Mouse (Mus musculus): ENCODE results near the gene Afm.

Gene Afm

DNA sequence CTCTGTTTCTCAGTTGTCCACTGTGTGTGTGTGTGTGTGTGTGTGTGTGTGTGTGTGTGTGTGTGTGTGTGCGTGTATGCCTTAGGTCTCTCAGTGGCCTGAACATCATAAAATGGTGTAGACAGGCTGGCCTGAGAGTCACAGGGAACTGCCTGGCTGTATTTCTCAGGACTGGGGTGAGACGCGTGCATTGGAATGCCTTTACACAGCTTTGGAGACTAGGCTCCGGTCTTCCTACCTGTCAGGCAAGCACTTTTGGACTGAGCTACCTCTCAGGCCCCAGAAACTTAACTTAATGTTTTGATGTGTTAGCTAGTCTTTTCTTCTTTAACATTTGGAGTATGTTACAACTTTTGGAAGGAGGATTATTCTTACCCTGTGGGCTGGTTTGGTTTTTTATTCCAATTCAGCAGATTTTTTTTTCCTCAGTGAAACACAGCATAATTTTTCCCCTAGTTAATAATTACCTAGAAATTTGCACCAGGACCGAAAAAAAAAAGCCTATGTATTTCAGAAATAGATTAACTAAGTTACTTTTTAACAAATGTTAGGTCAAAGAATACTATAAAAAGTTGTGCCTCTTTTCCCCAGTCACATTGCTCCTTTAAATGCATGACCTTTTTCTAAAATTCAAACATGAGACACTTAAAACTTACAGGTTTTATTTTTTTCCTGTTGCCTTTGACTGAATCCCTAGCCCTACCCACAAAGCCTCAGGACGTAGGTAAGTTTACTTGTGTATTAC, at the start of gene Afm:
Afm (plus strand) TSS at position 577 of the 745 bp plus-strand sequence.
- no peak for DNase-seq

DNA sequence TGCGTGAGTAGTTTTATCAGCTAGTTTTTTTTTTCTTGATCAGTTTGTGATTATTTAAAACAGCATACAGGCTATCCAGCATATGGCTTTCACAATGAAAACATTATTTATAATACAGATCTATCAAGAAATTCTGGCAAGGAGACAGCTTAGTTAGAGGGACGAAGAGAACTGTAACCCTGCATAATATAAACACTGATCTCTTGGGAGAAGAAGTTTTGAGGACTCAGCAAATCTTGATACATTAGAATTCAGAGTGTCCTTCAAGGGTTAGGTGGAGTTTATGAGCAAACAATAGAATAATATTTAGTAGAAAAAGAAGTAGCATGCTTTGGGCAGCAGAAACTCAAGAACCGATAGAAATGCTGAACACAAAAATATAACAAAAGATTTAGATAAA, 47.9 kb upstream of the Afm start:
- no peak for DNase-seq

DNA sequence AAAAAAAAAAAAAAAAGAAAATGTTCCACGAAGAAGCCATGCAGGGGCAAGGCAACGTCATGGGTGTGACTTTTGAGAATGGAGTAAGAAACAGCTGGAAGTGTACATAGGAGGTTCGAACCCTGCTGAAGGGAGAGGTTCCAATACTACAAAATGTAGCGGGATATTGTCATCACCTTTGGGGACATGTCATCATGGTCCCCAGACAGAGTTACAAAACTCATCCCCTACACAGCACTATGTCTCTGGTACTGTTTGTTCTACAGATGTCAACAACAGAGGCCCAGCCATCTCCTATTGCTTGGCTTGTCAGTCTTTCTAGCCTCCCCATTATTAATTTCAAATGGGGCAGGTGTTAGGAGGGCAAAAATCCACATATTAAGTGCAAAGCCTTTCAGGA, 44.8 kb upstream of the Afm start:
- DNase-seq, result no peak

DNA sequence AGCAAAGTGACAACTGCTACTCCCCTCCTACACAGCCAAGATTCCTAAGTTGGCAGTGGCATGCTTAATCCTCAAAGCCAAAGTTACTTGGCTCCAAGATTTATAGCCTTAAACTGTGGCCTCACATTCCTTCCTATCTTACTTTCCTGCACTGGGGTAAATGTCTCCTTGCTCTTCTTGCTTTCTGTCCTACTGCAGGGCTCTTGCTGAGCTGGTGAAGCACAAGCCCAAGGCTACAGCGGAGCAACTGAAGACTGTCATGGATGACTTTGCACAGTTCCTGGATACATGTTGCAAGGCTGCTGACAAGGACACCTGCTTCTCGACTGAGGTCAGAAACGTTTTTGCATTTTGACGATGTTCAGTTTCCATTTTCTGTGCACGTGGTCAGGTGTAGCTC, 44.4 kb upstream of the Afm start:
- no peak for DNase-seq

DNA sequence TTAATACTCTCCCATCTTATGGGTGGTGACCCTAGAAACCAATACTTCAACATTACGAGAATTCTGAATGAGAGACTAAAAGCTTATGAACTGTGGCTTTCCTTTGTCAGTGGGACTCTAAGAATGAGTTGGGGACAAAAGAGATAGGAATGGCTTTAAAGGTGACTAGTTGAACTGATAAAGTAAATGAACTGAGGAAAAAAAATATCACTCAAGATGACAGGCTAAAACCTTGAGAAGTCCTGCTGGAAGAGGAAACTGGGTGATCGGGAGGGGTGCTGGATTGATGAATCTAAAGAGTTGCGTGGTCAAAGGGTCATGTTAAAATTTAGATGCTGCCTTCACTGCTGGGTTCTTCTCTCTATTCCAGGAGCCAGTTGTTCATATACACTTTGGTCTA, 42.0 kb upstream of the Afm start:
- no peak for DNase-seq

DNA sequence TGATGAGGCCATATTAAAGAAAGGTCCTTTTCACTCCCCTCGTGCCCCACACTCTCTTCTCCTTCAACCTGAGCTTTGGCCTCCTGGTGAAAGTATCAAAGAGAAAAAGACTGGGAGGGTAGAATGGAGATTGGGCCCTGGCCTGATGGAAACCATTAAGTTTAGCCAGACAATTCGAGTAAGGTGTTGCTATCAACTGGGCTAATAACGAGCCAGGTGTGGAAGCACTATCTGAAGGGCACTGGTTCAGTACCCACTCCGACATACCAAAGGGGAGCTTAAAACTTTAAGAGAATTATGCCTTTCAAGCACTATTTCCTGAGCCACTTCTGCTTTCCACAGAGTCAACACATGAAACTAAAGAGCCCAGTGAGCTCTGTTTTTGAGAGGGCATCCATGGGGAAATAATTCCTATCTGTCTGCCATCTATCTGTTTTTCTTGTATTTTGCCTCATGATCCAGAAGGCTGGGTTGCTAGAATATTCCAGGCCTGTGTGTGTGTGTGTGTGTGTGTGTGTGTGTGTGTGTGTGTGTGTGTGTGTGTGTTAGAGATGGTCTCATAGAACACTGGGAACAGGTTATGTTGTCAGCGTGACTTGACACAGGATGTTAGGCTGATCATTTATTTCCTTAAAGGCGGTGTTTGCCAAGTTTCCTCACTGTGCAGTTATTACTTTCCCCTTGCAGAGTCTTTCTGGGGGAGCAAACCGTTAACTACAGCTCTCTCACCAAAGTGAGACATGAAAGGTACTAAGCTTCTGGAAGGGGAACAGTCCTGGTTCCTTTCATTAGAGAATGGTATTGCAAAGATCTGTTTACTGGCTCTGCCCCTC, 41.2 kb upstream of the Afm start:
- no peak for DNase-seq

DNA sequence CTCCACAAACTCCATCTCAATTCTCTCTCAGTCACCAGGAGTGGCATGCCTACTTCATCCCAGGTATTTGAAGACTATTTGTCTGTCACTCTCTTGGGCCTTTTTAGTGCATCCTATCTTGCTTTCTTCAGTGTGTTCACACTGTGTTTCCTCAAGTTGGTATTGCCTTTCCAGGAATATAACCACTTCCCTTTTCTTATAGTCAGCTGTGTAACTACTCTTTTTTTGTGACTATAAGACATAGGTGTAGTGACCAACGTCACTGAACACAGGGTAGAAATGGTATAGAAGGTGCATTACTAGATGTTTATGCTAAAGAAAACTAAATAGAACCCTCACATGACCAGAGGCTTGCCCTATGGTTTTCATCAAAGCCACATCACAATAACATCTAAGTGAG, 39.8 kb upstream of the Afm start:
- no peak for DNase-seq

DNA sequence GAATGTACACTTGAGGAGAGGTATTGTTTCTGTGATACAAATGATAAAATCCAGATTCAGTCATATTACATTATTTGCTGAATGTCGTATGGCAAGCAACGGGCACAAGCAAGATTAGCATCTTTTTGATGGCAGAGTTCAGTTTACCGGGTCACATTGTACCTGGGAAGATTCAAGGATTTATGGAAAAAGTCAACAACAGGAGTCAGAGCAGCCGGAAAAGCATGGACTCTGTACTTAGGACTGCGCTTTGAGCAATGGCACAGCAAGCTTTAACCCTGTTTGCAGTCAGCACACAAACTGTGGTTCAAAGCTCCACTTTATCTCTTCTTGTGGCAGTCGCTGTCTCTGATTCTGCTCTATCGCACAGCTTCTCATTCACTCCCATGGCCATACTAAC, 33.1 kb upstream of the Afm start:
- no peak for DNase-seq

DNA sequence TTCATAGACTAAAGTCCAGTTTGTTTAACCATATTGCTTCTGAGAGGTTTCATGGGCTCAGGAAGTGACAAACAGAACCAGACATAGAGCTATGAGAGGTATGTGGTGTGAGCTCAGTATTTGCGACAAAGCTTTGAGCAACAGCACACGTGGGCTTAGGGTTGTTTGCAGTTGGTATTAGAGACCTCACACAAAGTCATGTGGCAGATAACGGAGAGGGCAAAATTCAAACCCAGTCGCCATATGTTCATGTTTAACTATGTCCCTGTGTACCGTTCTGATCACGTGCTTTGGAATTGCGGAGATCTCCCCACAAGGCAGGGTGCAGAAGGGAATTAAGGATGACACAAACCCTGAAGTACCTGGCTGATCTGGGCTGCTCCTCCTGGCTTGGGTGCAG, 30.4 kb upstream of the Afm start:
- no peak for DNase-seq

DNA sequence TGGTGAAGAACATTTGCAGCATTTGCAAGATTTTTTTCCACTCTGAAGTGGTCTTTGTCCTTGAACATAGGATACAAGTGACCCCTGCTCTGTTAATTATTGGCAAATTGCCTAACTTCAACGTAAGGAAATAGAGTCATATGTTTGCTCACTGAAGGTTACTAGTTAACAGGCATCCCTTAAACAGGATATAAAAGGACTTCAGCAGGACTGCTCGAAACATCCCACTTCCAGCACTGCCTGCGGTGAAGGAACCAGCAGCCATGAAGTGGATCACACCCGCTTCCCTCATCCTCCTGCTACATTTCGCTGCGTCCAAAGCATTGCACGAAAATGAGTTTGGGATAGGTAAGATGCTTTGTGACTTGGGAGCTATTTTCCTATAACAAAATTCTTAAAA, 28.2 kb upstream of the Afm start, which contains the start of gene Afp:
Afp (plus strand) TSS at position 220 of the 400 bp plus-strand sequence.
- no peak for DNase-seq

DNA sequence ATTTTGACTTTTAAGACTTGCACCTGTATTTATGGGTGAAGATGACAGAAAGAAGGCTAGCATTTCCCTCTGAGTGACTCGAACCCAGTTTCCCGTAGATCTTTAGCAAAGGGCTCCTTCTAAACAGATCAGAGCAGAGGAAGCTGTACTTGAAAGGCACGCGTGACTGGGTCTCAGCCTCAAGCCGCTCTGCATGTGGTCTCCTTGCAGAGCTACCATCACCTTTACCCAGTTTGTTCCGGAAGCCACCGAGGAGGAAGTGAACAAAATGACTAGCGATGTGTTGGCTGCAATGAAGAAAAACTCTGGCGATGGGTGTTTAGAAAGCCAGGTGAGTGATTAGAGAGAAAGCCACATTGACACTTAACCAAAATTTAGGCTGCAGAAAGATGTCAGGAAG, 26.3 kb upstream of the Afm start:
- no peak for DNase-seq

DNA sequence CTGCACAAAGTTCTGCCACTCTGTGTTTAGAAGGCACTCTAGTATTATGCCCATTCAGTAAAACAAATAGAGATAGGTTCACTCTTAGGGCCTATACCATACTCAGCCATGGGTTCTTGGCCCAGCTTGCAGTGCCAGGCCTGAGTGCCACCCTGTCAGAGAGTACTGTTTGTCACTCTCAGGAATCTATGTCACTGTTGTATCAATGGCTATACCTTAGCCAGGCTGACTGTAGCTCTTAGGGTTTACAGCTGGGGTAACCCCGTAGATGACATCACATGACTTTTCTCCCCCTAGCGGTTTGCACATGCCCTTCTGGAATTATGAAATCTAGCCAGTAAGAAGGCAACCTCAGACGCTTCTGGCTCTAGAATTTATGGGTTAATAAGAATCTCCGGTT, 24.4 kb upstream of the Afm start:
- no peak for DNase-seq

DNA sequence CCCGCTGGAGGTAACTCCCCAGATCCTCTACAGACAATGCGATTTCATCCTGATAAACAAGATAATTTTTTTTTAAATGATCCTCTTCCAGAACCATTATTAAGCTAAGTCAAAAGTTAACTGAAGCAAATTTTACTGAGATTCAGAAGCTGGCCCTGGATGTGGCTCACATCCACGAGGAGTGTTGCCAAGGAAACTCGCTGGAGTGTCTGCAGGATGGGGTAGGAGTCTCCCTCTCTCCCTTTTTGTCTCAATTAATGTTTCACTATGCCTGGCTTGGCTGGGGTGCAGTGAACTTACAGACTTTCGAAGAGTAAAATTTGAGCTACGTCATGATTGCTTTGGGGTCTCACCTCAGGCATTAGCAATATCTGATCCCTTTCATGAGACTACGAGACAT, 19.2 kb upstream of the Afm start:
- DNase-seq, result no peak

DNA sequence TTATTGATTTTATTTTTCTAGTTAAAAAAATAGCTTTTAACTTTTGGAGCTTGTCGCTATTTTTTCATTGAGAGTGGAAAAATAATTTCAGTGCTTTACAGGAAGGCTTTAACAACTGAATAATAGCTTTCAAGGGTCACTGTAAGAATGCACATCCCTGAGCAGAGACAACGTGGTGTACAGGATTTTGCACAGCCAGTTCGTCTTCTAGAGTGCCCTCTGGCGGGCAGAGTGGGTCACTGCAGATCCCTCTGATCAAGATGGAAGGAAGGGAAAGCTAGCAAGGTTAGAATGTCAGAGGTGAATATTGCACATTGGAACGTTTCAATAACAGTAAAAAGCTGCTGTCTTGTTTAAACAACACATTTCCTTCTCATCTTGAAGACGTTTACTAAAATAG, 18.0 kb upstream of the Afm start:
- DNase-seq, result peak; percentile 72 to 79

DNA sequence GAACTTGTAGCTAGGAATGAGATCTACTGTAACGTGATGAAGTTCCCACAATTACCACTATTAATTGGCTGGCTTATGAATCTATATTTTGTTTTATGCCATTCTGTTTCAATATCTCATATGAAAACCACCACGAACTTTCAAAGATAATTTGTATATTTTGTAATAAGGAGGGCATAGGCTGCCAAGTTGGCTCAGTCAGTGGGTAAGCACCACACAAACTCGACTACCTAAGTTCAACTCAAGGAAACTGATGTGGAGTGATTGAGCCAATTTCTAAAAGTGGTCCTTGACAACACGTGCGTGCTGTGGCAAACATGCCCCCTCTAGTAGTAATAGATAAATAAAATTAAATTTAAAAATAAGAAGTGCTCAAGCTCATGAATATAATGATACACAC, 17.0 kb upstream of the Afm start:
- no peak for DNase-seq

DNA sequence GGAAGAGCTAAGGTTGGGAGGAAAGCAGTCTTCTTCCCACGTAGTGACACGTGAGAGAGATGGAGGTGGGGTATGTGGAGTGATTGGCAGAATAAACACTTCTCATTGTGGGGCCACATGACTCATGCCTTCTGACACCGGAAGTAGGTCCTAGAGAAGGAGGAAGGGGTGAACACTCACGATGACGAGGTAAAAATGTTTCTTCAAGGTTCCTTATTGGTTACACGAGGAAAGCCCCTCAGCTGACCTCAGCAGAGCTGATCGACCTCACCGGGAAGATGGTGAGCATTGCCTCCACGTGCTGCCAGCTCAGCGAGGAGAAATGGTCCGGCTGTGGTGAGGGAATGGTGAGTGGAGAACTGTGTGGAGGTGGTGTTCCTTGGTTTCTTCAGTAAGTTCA, 14.0 kb upstream of the Afm start:
- DNase-seq, result no peak

DNA sequence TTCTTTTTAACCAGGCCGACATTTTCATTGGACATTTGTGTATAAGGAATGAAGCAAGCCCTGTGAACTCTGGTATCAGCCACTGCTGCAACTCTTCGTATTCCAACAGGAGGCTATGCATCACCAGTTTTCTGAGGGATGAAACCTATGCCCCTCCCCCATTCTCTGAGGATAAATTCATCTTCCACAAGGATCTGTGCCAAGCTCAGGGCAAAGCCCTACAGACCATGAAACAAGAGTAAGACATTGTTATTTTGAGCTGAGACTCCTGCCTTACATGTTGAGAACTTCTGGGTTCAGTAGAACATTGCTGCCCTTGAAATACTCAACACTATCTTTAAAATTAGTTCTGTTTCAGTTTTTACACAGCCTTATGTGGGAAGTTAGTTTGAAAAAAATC, 12.2 kb upstream of the Afm start:
- DNase-seq, result no peak

DNA sequence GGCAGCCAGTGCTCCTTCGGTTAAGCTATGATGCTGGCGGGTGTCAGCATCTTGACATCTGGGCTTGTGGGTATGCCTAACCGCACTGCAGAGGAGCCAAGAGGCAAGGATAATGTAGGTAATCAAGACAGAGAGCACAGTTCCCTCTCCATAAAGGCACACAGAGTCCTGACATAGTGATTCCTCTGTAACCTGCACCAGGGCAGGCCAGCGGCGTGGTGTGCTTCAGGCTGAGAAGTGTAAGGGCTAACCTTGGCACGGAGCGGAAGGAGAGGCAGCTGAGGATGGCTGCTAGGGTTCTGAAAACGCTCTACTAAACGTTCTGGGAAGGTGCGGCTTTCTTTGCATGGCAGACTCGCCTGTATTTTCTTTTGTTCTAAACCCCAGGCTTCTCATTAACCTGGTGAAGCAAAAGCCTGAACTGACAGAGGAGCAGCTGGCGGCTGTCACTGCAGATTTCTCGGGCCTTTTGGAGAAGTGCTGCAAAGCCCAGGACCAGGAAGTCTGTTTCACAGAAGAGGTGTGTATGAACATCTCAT, 11.3 kb upstream of the Afm start:
- no peak for DNase-seq

DNA sequence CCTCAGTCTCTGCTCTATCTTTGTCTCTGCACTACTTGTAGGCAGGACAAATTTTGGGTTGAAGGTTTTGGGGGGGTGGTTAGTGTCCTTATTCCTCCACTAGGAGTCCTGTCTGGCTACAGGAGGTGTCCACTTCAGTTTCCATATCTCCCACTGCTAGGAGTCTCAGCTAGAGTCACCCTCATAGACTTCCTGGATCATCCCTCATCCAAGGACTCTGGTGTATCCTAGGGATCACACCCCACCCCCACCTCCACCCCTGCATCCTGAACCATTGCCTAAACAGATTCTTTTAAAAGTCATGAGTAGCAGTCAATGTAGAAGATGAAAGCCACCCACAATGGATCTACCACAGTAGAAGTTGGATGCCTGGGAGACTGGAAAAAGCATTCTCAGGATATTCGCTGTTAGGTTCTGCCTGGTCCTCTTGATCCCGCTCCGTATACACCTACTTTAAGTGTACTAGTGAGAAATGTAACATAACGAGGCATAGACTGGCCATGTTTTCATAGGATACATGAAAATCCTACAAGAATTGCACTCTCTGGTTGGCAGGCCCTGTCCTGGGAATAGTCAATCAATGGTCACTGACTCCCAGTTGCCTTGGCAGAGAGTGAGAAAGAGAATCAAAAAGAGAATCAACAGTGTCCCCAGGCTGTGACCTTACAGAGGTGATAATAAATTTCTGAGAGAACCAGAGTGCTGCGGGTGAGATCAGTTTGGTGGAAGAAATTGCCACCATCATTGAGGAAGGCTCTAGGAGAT, 8.7 kb upstream of the Afm start:
- no peak for DNase-seq

DNA sequence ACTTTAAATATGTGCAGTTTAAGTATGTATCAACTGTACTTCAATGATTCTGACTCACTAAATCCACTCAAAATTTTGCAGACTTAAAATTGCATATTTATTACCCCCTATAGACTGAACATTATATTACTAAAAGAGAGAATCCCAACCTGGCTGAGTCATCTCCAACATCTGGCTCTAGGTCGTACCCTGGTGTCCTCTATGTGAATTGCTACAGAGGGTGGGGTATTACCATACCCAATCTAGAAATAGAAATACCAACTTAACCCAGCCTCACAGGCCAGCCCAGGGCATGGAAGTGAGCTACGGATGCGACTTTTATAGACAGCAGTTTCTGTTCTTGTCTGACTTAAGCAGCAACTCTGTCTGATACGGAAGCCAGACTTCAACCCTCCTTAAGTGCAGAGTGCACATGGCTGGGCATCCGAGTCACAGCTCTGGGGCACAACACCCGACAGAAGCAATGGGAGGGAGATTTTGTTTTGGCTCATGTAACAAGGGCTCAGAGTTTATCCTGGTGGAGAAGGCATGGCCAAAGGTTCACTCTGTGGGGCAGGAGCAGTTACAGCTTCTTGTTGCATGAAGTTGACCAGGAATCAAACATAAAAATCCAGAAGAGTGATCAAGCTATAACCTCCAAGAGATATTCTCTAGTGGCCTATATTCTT, 6.3 kb upstream of the Afm start:
- DNase-seq, result no peak

DNA sequence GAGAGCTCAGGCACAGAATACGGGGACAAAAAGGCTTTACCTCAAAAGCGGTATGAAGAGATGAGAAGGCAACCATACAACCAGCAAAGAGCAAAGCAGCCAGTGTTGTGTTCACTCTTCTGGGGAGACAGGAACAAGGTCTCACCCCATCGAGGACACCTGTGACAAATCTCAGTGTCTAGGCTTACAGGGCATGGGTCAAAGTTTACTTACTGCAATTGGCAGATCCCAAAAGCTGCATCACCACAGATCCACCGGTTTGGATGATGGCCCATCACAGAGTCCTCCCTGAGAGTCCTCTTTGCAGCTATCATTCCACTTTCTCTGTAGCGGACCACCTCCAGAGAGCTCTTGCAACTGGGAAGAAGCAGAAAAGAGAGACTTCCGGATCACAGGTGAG, 3.2 kb upstream of the Afm start:
- no peak for DNase-seq

DNA sequence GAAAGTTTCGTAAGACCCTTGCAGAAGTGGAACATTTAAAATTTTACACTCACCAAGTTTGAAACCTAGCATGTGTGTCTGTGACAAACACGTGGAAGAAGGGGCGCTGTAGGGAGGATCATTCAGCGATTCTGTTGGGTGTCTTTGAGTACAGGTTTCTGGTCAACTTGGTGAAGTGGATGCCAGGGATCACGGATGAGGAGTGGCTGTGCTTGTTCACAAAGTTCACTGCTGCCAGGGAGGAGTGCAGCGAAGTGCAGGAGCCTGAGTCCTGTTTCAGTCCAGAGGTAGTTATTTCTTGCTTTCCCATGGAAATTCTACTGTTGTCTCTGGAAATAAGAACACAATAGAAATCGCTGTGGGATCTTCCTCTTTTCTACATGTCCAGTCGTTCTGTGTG, 32.5 kb downstream of the Afm start:
- DNase-seq, result no peak

DNA sequence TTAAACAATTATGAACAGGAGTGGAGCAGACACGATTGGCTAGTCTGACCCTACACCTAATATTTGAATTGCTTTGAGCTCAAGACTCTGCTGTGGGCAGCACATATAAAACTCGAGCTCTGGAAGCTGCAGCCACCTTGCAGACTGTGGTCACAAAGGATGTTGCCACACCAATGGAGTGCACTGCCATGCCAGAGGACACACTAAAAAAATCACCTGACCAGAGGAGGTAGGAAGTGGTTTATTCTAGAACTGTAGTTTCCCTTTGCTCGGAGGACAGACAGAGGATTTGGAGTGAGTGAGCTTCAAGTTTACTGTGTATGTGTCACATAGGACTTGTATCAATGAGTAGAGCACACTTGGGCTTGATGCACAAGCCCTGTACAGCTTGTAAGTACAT, 37.3 kb downstream of the Afm start:
- DNase-seq, result no peak
